Mouse (Mus musculus): ENCODE measurements at regions not wholly inside any gene's neighbourhood (a gene's known extent, or its start where the extent isn't known, plus 50 kb on each side); places are given as distances from the start of the nearest gene placed in this dataset.

GRCm38 (mm10) chr11:63533555-63534200 lies 388.4 kb downstream of the Hs3st3b1 start:
- H3K27ac ChIP-seq (ENCODE audit: low read depth, low read length), result peak overlapping the region; percentile 41; the same call in 1 of the 2 replicates
- H3K4me1 ChIP-seq (ENCODE audit: control insufficient read depth, insufficient read depth, low read length), result peaks cover 12% of the 10 kb centered on the region
- WGBS, result 27% methylated on average over 4 of the region's 4 CpGs
- no peaks in the 10 kb centered on the region for H3K9me3 ChIP-seq (ENCODE audit: control insufficient read depth, low read length)
- H3K4me2 ChIP-seq, result no peak overlapping the region
- H3K4me3 ChIP-seq (ENCODE audit: low read depth, low read length), result no peak overlapping the region
- H3K36me3 ChIP-seq (ENCODE audit: control insufficient read depth, insufficient read depth, low read length), result no peaks in the 10 kb centered on the region
- DNase-seq (ENCODE audit: low spot score, missing footprints) (peak; percentile 89), ATAC-seq (ENCODE audit: low FRiP score) (peak; percentile 86)
- no peaks in the 10 kb centered on the region for H3K27me3 ChIP-seq (ENCODE audit: control insufficient read depth, insufficient read depth, low read length)
- no peak overlapping the region for H3K9ac ChIP-seq (ENCODE audit: low read length)

- ATAC-seq (ENCODE audit: low FRiP score) (no peak), DNase-seq (ENCODE audit: low spot score, missing footprints) (no peak)
- Histone ChIP-seq H3K27me3 (ENCODE audit: control insufficient read depth, insufficient read depth, low read length) (no peaks in the 10 kb centered on the region), H3K9me3 (ENCODE audit: control insufficient read depth, low read length) (no peaks in the 10 kb centered on the region), H3K4me2 (no peak overlapping the region), H3K4me3 (ENCODE audit: low read depth, low read length) (no peak overlapping the region), H3K9ac (ENCODE audit: low read length) (no peak overlapping the region), H3K27ac (ENCODE audit: low read depth, low read length) (no peak overlapping the region), H3K36me3 (ENCODE audit: control insufficient read depth, insufficient read depth, low read length) (no peaks in the 10 kb centered on the region), H3K4me1 (ENCODE audit: control insufficient read depth, insufficient read depth, low read length) (peaks cover 12% of the 10 kb centered on the region)
- 88% methylated on average over 3 of the region's 3 CpGs for WGBS
Measured at GRCm38 (mm10) chr11:63537693-63538092, 384.4 kb downstream of the Hs3st3b1 start.

GRCm38 (mm10) chr11:63543971-63544696 lies 378.0 kb downstream of the Hs3st3b1 start:
- Histone ChIP-seq H3K27me3 (ENCODE audit: control insufficient read depth, insufficient read depth, low read length) (no peaks in the 10 kb centered on the region), H3K4me3 (ENCODE audit: low read depth, low read length) (no peak overlapping the region), H3K9me3 (ENCODE audit: control insufficient read depth, low read length) (no peaks in the 10 kb centered on the region), H3K27ac (ENCODE audit: low read depth, low read length) (no peak overlapping the region), H3K4me2 (no peak overlapping the region), H3K9ac (ENCODE audit: low read length) (no peak overlapping the region), H3K4me1 (ENCODE audit: control insufficient read depth, insufficient read depth, low read length) (no peaks in the 10 kb centered on the region), H3K36me3 (ENCODE audit: control insufficient read depth, insufficient read depth, low read length) (no peaks in the 10 kb centered on the region)
- no peak for ATAC-seq (ENCODE audit: low FRiP score)
- peak; percentile 57 for DNase-seq (ENCODE audit: low spot score, missing footprints)
- WGBS, result 79% methylated on average over 7 of the region's 7 CpGs

- DNase-seq (ENCODE audit: low spot score, missing footprints) (peak; percentile 79), ATAC-seq (ENCODE audit: low FRiP score) (no peak)
- Histone ChIP-seq H3K36me3 (ENCODE audit: control insufficient read depth, insufficient read depth, low read length) (no peaks in the 10 kb centered on the region), H3K4me2 (no peak overlapping the region), H3K9ac (ENCODE audit: low read length) (no peak overlapping the region), H3K4me3 (ENCODE audit: low read depth, low read length) (no peak overlapping the region), H3K27me3 (ENCODE audit: control insufficient read depth, insufficient read depth, low read length) (no peaks in the 10 kb centered on the region), H3K9me3 (ENCODE audit: control insufficient read depth, low read length) (no peaks in the 10 kb centered on the region), H3K27ac (ENCODE audit: low read depth, low read length) (no peak overlapping the region), H3K4me1 (ENCODE audit: control insufficient read depth, insufficient read depth, low read length) (no peaks in the 10 kb centered on the region)
- WGBS, result 44% methylated on average over 7 of the region's 7 CpGs
Measured at GRCm38 (mm10) chr11:63545516-63545915, 376.6 kb downstream of the Hs3st3b1 start.

- Histone ChIP-seq H3K4me3 (ENCODE audit: low read depth, low read length) (no peak overlapping the region), H3K4me1 (ENCODE audit: control insufficient read depth, insufficient read depth, low read length) (no peaks in the 10 kb centered on the region), H3K4me2 (no peak overlapping the region), H3K9me3 (ENCODE audit: control insufficient read depth, low read length) (no peaks in the 10 kb centered on the region), H3K36me3 (ENCODE audit: control insufficient read depth, insufficient read depth, low read length) (no peaks in the 10 kb centered on the region), H3K9ac (ENCODE audit: low read length) (no peak overlapping the region), H3K27me3 (ENCODE audit: control insufficient read depth, insufficient read depth, low read length) (no peaks in the 10 kb centered on the region), H3K27ac (ENCODE audit: low read depth, low read length) (no peak overlapping the region)
- DNase-seq (ENCODE audit: low spot score, missing footprints), result no peak
- WGBS, result 69% methylated on average over 6 of the region's 6 CpGs
- ATAC-seq (ENCODE audit: low FRiP score), result no peak
Measured at GRCm38 (mm10) chr11:63560466-63560865, 361.6 kb downstream of the Hs3st3b1 start.

- WGBS, result 79% methylated on average over 2 of the region's 2 CpGs
Measured at GRCm38 (mm10) chr11:63562696-63563095, 359.4 kb downstream of the Hs3st3b1 start.

GRCm38 (mm10) chr11:63565471-63566232 lies 356.4 kb downstream of the Hs3st3b1 start:
- Histone ChIP-seq H3K4me1 (ENCODE audit: control insufficient read depth, insufficient read depth, low read length) (no peaks in the 10 kb centered on the region), H3K36me3 (ENCODE audit: control insufficient read depth, insufficient read depth, low read length) (no peaks in the 10 kb centered on the region), H3K4me2 (no peak overlapping the region), H3K27me3 (ENCODE audit: control insufficient read depth, insufficient read depth, low read length) (no peaks in the 10 kb centered on the region), H3K27ac (ENCODE audit: low read depth, low read length) (no peak overlapping the region), H3K9me3 (ENCODE audit: control insufficient read depth, low read length) (no peaks in the 10 kb centered on the region), H3K9ac (ENCODE audit: low read length) (no peak overlapping the region), H3K4me3 (ENCODE audit: low read depth, low read length) (no peak overlapping the region)
- no peak for ATAC-seq (ENCODE audit: low FRiP score)
- 80% methylated on average over 8 of the region's 8 CpGs for WGBS
- DNase-seq (ENCODE audit: low spot score, missing footprints), result no peak

More at GRCm38 (mm10) chr11:63562696-63563095, 359.4 kb downstream of the Hs3st3b1 start:
- Histone ChIP-seq H3K27me3 (ENCODE audit: control insufficient read depth, insufficient read depth, low read length) (no peaks in the 10 kb centered on the region), H3K4me1 (ENCODE audit: control insufficient read depth, insufficient read depth, low read length) (no peaks in the 10 kb centered on the region), H3K9me3 (ENCODE audit: control insufficient read depth, low read length) (no peaks in the 10 kb centered on the region), H3K9ac (ENCODE audit: low read length) (no peak overlapping the region), H3K4me3 (ENCODE audit: low read depth, low read length) (no peak overlapping the region), H3K4me2 (no peak overlapping the region), H3K27ac (ENCODE audit: low read depth, low read length) (no peak overlapping the region), H3K36me3 (ENCODE audit: control insufficient read depth, insufficient read depth, low read length) (no peaks in the 10 kb centered on the region)
- no peak for ATAC-seq (ENCODE audit: low FRiP score)
- no peak for DNase-seq (ENCODE audit: low spot score, missing footprints)

GRCm38 (mm10) chr11:63569785-63570479 lies 352.2 kb downstream of the Hs3st3b1 start:
- no peak overlapping the region for H3K4me2 ChIP-seq
- no peak overlapping the region for H3K27ac ChIP-seq (ENCODE audit: low read depth, low read length)
- no peaks in the 10 kb centered on the region for H3K9me3 ChIP-seq (ENCODE audit: control insufficient read depth, low read length)
- H3K4me3 ChIP-seq (ENCODE audit: low read depth, low read length), result no peak overlapping the region
- no peaks in the 10 kb centered on the region for H3K36me3 ChIP-seq (ENCODE audit: control insufficient read depth, insufficient read depth, low read length)
- ATAC-seq (ENCODE audit: low FRiP score) (no peak), DNase-seq (ENCODE audit: low spot score, missing footprints) (no peak)
- H3K9ac ChIP-seq (ENCODE audit: low read length), result no peak overlapping the region
- H3K27me3 ChIP-seq (ENCODE audit: control insufficient read depth, insufficient read depth, low read length), result no peaks in the 10 kb centered on the region
- H3K4me1 ChIP-seq (ENCODE audit: control insufficient read depth, insufficient read depth, low read length), result no peaks in the 10 kb centered on the region
- WGBS, result 74% methylated on average over 15 of the region's 15 CpGs
